Mouse (Mus musculus): ENCODE results near the gene Leng9. TPM values are rescaled to one million over a fixed set of nuclear protein-coding genes. Genes with fewer than 3 reads are reported as not detected.

Leng9 gene
- polyA plus RNA-seq, 1 experiment from 2014 or later, result 3.4 TPM

- Histone ChIP-seq H3K4me3 (replicated peaks; ENCODE audit: low read depth, low read length) (no peak overlapping the region), H3K36me3 (ENCODE audit: control insufficient read depth, insufficient read depth, low read length) (peaks cover 68% of the 10 kb centered on the region), H3K9me3 (ENCODE audit: control insufficient read depth, low read length) (no peaks in the 10 kb centered on the region), H3K27ac (replicated peaks; ENCODE audit: low read depth, low read length) (no peak overlapping the region), H3K27me3 (ENCODE audit: control insufficient read depth, insufficient read depth, low read length) (peaks cover 13% of the 10 kb centered on the region), H3K4me1 (ENCODE audit: control insufficient read depth, insufficient read depth, low read length) (peaks cover 21% of the 10 kb centered on the region), H3K9ac (replicated peaks; ENCODE audit: low read length) (no peak overlapping the region), H3K4me2 (ENCODE audit: low read length) (no peak overlapping the region)
- whole genome bisulfite sequencing, result 96% methylated on average over 23 of the region's 23 CpGs
- no peak for DNase-seq
- no peak for ATAC-seq (ENCODE audit: low FRiP score, low TSS enrichment)
Observed at GRCm38 (mm10) chr7:4146241-4147180, 3.7 kb downstream of the Leng9 start.

- H3K4me2 ChIP-seq (ENCODE audit: low read length), result no peak overlapping the region
- ATAC-seq (ENCODE audit: low FRiP score, low TSS enrichment), result no peak
Observed at GRCm38 (mm10) chr7:4145552-4146190, 4.5 kb downstream of the Leng9 start.

GRCm38 (mm10) chr7:4144766-4145551 lies 5.2 kb downstream of the Leng9 start:
- ATAC-seq (ENCODE audit: low FRiP score, low TSS enrichment), result no peak
- H3K4me2 ChIP-seq (ENCODE audit: low read length), result no peak overlapping the region
- H3K9me3 ChIP-seq (ENCODE audit: control insufficient read depth, low read length), result no peaks in the 10 kb centered on the region
- H3K27ac ChIP-seq (replicated peaks; ENCODE audit: low read depth, low read length), result no peak overlapping the region
- H3K36me3 ChIP-seq (ENCODE audit: control insufficient read depth, insufficient read depth, low read length), result peaks cover 83% of the 10 kb centered on the region
- H3K27me3 ChIP-seq (ENCODE audit: control insufficient read depth, insufficient read depth, low read length), result no peaks in the 10 kb centered on the region
- no peak for DNase-seq
- no peak overlapping the region for H3K4me3 ChIP-seq (replicated peaks; ENCODE audit: low read depth, low read length)
- H3K4me1 ChIP-seq (ENCODE audit: control insufficient read depth, insufficient read depth, low read length), result peaks cover 8% of the 10 kb centered on the region
- WGBS, result 94% methylated on average over 20 of the region's 20 CpGs
- no peak overlapping the region for H3K9ac ChIP-seq (replicated peaks; ENCODE audit: low read length)

More at GRCm38 (mm10) chr7:4145552-4146190, 4.5 kb downstream of the Leng9 start:
- peaks cover 5% of the 10 kb centered on the region for H3K27me3 ChIP-seq (ENCODE audit: control insufficient read depth, insufficient read depth, low read length)
- DNase-seq, result peak; percentile 70
- no peak overlapping the region for H3K4me3 ChIP-seq (replicated peaks; ENCODE audit: low read depth, low read length)
- no peak overlapping the region for H3K9ac ChIP-seq (replicated peaks; ENCODE audit: low read length)
- WGBS, result 71% methylated on average over 6 of the region's 6 CpGs
- H3K27ac ChIP-seq (replicated peaks; ENCODE audit: low read depth, low read length), result no peak overlapping the region
- peaks cover 76% of the 10 kb centered on the region for H3K36me3 ChIP-seq (ENCODE audit: control insufficient read depth, insufficient read depth, low read length)
- H3K9me3 ChIP-seq (ENCODE audit: control insufficient read depth, low read length), result no peaks in the 10 kb centered on the region
- H3K4me1 ChIP-seq (ENCODE audit: control insufficient read depth, insufficient read depth, low read length), result peaks cover 16% of the 10 kb centered on the region

GRCm38 (mm10) chr7:4144046-4144445 lies 6.1 kb downstream of the Leng9 start:
- Histone ChIP-seq H3K4me3 (replicated peaks; ENCODE audit: low read depth, low read length) (no peak overlapping the region), H3K36me3 (ENCODE audit: control insufficient read depth, insufficient read depth, low read length) (peaks cover 92% of the 10 kb centered on the region), H3K9me3 (ENCODE audit: control insufficient read depth, low read length) (no peaks in the 10 kb centered on the region), H3K9ac (replicated peaks; ENCODE audit: low read length) (no peak overlapping the region), H3K27me3 (ENCODE audit: control insufficient read depth, insufficient read depth, low read length) (no peaks in the 10 kb centered on the region), H3K4me2 (ENCODE audit: low read length) (no peak overlapping the region), H3K4me1 (ENCODE audit: control insufficient read depth, insufficient read depth, low read length) (peaks cover 6% of the 10 kb centered on the region), H3K27ac (replicated peaks; ENCODE audit: low read depth, low read length) (no peak overlapping the region)
- DNase-seq (no peak), ATAC-seq (ENCODE audit: low FRiP score, low TSS enrichment) (no peak)
- WGBS, result 96% methylated on average over 13 of the region's 13 CpGs

GRCm38 (mm10) chr7:4143506-4143905 lies 6.7 kb downstream of the Leng9 start:
- DNase-seq, result no peak
- no peak for ATAC-seq (ENCODE audit: low FRiP score, low TSS enrichment)

GRCm38 (mm10) chr7:4142796-4143445 lies 7.3 kb downstream of the Leng9 start:
- ATAC-seq (ENCODE audit: low FRiP score, low TSS enrichment) (no peak), DNase-seq (no peak)
- no peak overlapping the region for H3K4me3 ChIP-seq (replicated peaks; ENCODE audit: low read depth, low read length)
- 95% methylated on average over 10 of the region's 10 CpGs for WGBS
- H3K36me3 ChIP-seq (ENCODE audit: control insufficient read depth, insufficient read depth, low read length), result peaks cover 94% of the 10 kb centered on the region
- no peak overlapping the region for H3K9ac ChIP-seq (replicated peaks; ENCODE audit: low read length)
- H3K27me3 ChIP-seq (ENCODE audit: control insufficient read depth, insufficient read depth, low read length), result no peaks in the 10 kb centered on the region
- H3K9me3 ChIP-seq (ENCODE audit: control insufficient read depth, low read length), result no peaks in the 10 kb centered on the region
- no peak overlapping the region for H3K27ac ChIP-seq (replicated peaks; ENCODE audit: low read depth, low read length)
- H3K4me2 ChIP-seq (ENCODE audit: low read length), result no peak overlapping the region
- peaks cover 4% of the 10 kb centered on the region; the same call in 1 of the 2 replicates for H3K4me1 ChIP-seq (ENCODE audit: control insufficient read depth, insufficient read depth, low read length)

More at GRCm38 (mm10) chr7:4143506-4143905, 6.7 kb downstream of the Leng9 start:
- Histone ChIP-seq H3K4me3 (replicated peaks; ENCODE audit: low read depth, low read length) (no peak overlapping the region), H3K4me2 (ENCODE audit: low read length) (no peak overlapping the region), H3K9ac (replicated peaks; ENCODE audit: low read length) (no peak overlapping the region), H3K4me1 (ENCODE audit: control insufficient read depth, insufficient read depth, low read length) (peaks cover 3% of the 10 kb centered on the region), H3K27me3 (ENCODE audit: control insufficient read depth, insufficient read depth, low read length) (no peaks in the 10 kb centered on the region), H3K36me3 (ENCODE audit: control insufficient read depth, insufficient read depth, low read length) (peaks cover 97% of the 10 kb centered on the region), H3K27ac (replicated peaks; ENCODE audit: low read depth, low read length) (no peak overlapping the region), H3K9me3 (ENCODE audit: control insufficient read depth, low read length) (no peaks in the 10 kb centered on the region)
- 97% methylated on average over 19 of the region's 19 CpGs for WGBS

- Histone ChIP-seq H3K27ac (replicated peaks; ENCODE audit: low read depth, low read length) (no peak overlapping the region), H3K4me2 (ENCODE audit: low read length) (no peak overlapping the region), H3K4me3 (replicated peaks; ENCODE audit: low read depth, low read length) (no peak overlapping the region), H3K4me1 (ENCODE audit: control insufficient read depth, insufficient read depth, low read length) (peaks cover 8% of the 10 kb centered on the region; the same call in 1 of the 2 replicates), H3K9ac (replicated peaks; ENCODE audit: low read length) (no peak overlapping the region), H3K9me3 (ENCODE audit: control insufficient read depth, low read length) (no peaks in the 10 kb centered on the region), H3K36me3 (ENCODE audit: control insufficient read depth, insufficient read depth, low read length) (peaks cover 83% of the 10 kb centered on the region), H3K27me3 (ENCODE audit: control insufficient read depth, insufficient read depth, low read length) (no peaks in the 10 kb centered on the region)
- WGBS, result 88% methylated on average over 6 of the region's 6 CpGs
- ATAC-seq (ENCODE audit: low FRiP score, low TSS enrichment) (no peak), DNase-seq (no peak)
Observed at GRCm38 (mm10) chr7:4141648-4142325, 8.4 kb downstream of the Leng9 start.
